Mouse (Mus musculus) embryonic fibroblast, embryonic 13.5 days (primary cell): Measurements from ENCODE around the gene Tnnt3.

Experiments
- CTCF ChIP-seq: IDR thresholded peaks from 2 replicates; pipeline ENCODE4 v1.5.1; 2011; ENCODE audit warnings: mild to moderate bottlenecking, control low read depth, low read length, moderate library complexity, borderline replicate concordance; ENCODE audit not compliant: insufficient read depth
- POLR2A ChIP-seq: IDR thresholded peaks from 2 replicates; pipeline ENCODE4 v1.6.1; 2011; ENCODE audit warnings: low read depth, mild to moderate bottlenecking, control low read depth, low read length, moderate library complexity

- no peak for TF ChIP-seq CTCF
- no peak for TF ChIP-seq POLR2A
Observed at GRCm38 (mm10) chr7:142484780-142485179, 13.9 kb upstream of the Tnnt3 start.
